Mouse (Mus musculus) testis, adult 2 months (tissue): Measurements from ENCODE around the gene Hpse2.

Source experiments
- CTCF ChIP-seq: fragments of 200-500 bp; IDR thresholded peaks from 2 replicates; pipeline ENCODE4 v1.5.1; 2012; ENCODE audit warnings: low read depth, mild to moderate bottlenecking, inconsistent platforms, low read length, moderate library complexity; ENCODE audit not compliant: control insufficient read depth, insufficient read depth, insufficient replicate concordance
- POLR2A ChIP-seq: fragments of 200-500 bp; IDR thresholded peaks from 2 replicates; pipeline ENCODE4 v1.6.1; 2012; ENCODE audit warnings: low read depth, mild to moderate bottlenecking, inconsistent platforms, low read length, moderate library complexity; ENCODE audit not compliant: control insufficient read depth

DNA sequence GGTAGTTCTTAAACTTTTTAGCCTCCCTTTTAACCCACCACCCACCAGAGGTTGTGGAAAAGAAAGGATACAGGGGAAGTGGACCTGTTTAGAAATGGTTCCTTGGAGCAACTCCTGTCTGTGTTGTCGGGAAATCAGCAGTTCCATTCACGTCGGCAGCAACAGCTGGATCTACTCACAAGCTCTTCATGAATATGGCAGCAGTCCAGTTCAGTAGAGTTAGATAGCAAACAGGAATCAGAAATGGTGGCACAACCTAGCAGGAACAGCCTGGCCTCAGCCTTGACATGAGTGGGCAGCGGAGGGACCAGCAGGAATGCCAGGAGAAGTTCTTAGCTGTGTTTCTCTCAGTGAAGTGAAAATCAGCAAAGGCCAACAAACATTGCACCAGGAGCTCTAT lies 278.4 kb downstream of the Hpse2 start:
- TF ChIP-seq POLR2A (no peak), CTCF (no peak)
